Mouse (Mus musculus) cortical plate, adult 2 months (tissue): ENCODE data around the gene Dvl2. TPM values are rescaled to one million over a fixed set of nuclear protein-coding genes. Genes with fewer than 3 reads are reported as not detected.
A peak's percentile ranks its signal among the peaks of the same experiment; 100 is the strongest.

Experiments
- H3K27ac ChIP-seq: fragments of 200-500 bp; 2 replicates; pipeline ENCODE4 v1.5.1; 2012; ENCODE audit warnings: low read length, control low read depth, inconsistent platforms; ENCODE audit not compliant: insufficient read depth
- H3K4me1 ChIP-seq: fragments of 200-500 bp; 2 replicates; pipeline ENCODE4 v1.6.1; 2011; ENCODE audit warnings: low read length; ENCODE audit not compliant: control insufficient read depth, insufficient read depth
- H3K4me3 ChIP-seq: fragments of 200-500 bp; 2 replicates; pipeline ENCODE4 v1.5.1; 2011; ENCODE audit warnings: mild to moderate bottlenecking, low read length, control low read depth; ENCODE audit not compliant: insufficient read depth
- CTCF ChIP-seq: fragments of 200-500 bp; IDR thresholded peaks from 2 replicates; pipeline ENCODE4 v1.5.1; 2011; ENCODE audit warnings: mild to moderate bottlenecking, control low read depth, low read length; ENCODE audit not compliant: insufficient read depth; ENCODE audit errors: extremely low read depth
- POLR2A ChIP-seq: fragments of 200-500 bp; IDR thresholded peaks from 2 replicates; pipeline ENCODE4 v1.6.1; 2011; ENCODE audit warnings: mild to moderate bottlenecking, low read length, control low read depth; ENCODE audit not compliant: insufficient read depth; ENCODE audit errors: extremely low read depth
- polyA plus RNA-seq: library from polyadenylated mRNA; depleted of rRNA; stranded (reverse); fragments of >200 nt; gene quantifications from 2 replicates; pipeline ENCODE4 v1.2.3, GENCODE M21; 2012

The Dvl2 gene
- polyA plus RNA-seq, 1 experiment = 26.9 TPM

- peak within 1 kb of the TSS; percentile 56 for H3K4me3 ChIP-seq
These were observed 19.1 kb upstream of the Dvl2 start, which contains the start of gene Ctdnep1 for GRCm38 (mm10) chr11:69981141-69981762. TSS of gene Ctdnep1 (plus strand) at chr11:69981156.

GRCm38 (mm10) chr11:69982225-69982624, 18.2 kb upstream of the Dvl2 start, which contains the start of gene Elp5:
TSS of gene Elp5 (minus strand) at chr11:69982517.
- H3K4me3 ChIP-seq = peak within 1 kb of the TSS; percentile 56
- peak within 1 kb of the TSS; percentile 74 for H3K27ac ChIP-seq
- TF ChIP-seq POLR2A (no peak), CTCF (no peak)
- H3K4me1 ChIP-seq = peaks cover 7% of the 10 kb centered on the region; the same call in 1 of the 2 replicates

More at GRCm38 (mm10) chr11:69981141-69981762, 19.1 kb upstream of the Dvl2 start, which contains the start of gene Ctdnep1:
- Histone ChIP-seq H3K27ac (peak within 1 kb of the TSS; percentile 82), H3K4me1 (peaks cover 7% of the 10 kb centered on the region; the same call in 1 of the 2 replicates)
- TF ChIP-seq POLR2A (no peak), CTCF (no peak)

GRCm38 (mm10) chr11:69982877-69983276, 17.5 kb upstream of the Dvl2 start:
- no peak overlapping the region; the same call in 1 of the 2 replicates for H3K4me3 ChIP-seq
- TF ChIP-seq POLR2A (no peak), CTCF (no peak)
- H3K27ac ChIP-seq = no peak overlapping the region
- peaks cover 7% of the 10 kb centered on the region; the same call in 1 of the 2 replicates for H3K4me1 ChIP-seq

GRCm38 (mm10) chr11:69983377-69983776, 17.0 kb upstream of the Dvl2 start:
- TF ChIP-seq POLR2A = no peak
- TF ChIP-seq CTCF = no peak
- Histone ChIP-seq H3K4me1 (peaks cover 7% of the 10 kb centered on the region; the same call in 1 of the 2 replicates), H3K27ac (no peak overlapping the region), H3K4me3 (no peak overlapping the region)

GRCm38 (mm10) chr11:69984431-69984830, 16.0 kb upstream of the Dvl2 start:
- TF ChIP-seq POLR2A (no peak), CTCF (no peak)
- H3K4me3 ChIP-seq = no peak overlapping the region
- no peak overlapping the region for H3K27ac ChIP-seq
- peaks cover 7% of the 10 kb centered on the region; the same call in 1 of the 2 replicates for H3K4me1 ChIP-seq

DNA sequence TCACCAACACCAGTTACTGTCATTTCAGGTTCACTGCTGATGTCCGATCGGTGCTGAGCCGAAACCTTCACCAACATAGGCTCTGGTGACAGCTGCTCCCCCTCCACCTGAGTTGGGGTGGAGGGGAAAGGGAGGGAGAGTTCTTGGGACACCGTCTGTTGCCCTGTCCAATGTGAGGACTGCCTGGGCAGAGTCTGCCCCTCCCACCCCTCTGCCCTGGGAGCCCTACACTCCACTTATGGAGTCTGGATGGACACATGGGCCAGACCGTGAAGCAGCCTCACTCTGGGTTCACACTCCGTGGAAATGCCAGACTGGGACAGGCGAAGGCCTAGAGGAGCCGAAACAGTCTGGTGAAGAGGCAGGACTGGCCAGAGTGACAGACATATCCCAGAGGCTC, 10.4 kb upstream of the Dvl2 start:
- Histone ChIP-seq H3K27ac (no peak overlapping the region), H3K4me1 (peaks cover 6% of the 10 kb centered on the region; the same call in 1 of the 2 replicates), H3K4me3 (no peak overlapping the region)
- no peak for TF ChIP-seq POLR2A
- no peak for TF ChIP-seq CTCF

GRCm38 (mm10) chr11:69990850-69991691, 9.3 kb upstream of the Dvl2 start, which contains the start of gene Gabarap:
TSS of gene Gabarap (plus strand) at chr11:69991143.
- Histone ChIP-seq H3K4me3 (peak within 1 kb of the TSS; percentile 89), H3K4me1 (peaks cover 6% of the 10 kb centered on the region; the same call in 1 of the 2 replicates), H3K27ac (peak within 1 kb of the TSS; percentile 87)
- peak; percentile 70; the same call in 1 of the 2 replicates for TF ChIP-seq POLR2A
- no peak for TF ChIP-seq CTCF

- TF ChIP-seq POLR2A (no peak), CTCF (no peak)
- H3K4me1 ChIP-seq = peaks cover 6% of the 10 kb centered on the region; the same call in 1 of the 2 replicates
- peak overlapping the region; percentile 89 for H3K4me3 ChIP-seq
- H3K27ac ChIP-seq = peak overlapping the region; percentile 87
These were observed 8.7 kb upstream of the Dvl2 start for GRCm38 (mm10) chr11:69991711-69992110.

GRCm38 (mm10) chr11:69992396-69992795, 8.0 kb upstream of the Dvl2 start:
- peaks cover 6% of the 10 kb centered on the region; the same call in 1 of the 2 replicates for H3K4me1 ChIP-seq
- H3K27ac ChIP-seq = no peak overlapping the region
- H3K4me3 ChIP-seq = peak overlapping the region; percentile 89
- TF ChIP-seq CTCF (no peak), POLR2A (no peak)
